Mouse (Mus musculus) gastrocnemius, adult 18-20 months (tissue): ENCODE data around the gene Slc34a3. TPM values are rescaled to one million over a fixed set of nuclear protein-coding genes. Genes with fewer than 3 reads are reported as not detected.
"Not testable (repeated sequence)": the region's sequence is repeated elsewhere in the genome, so short reads cannot be mapped to it uniquely, and the experiment has no call there.

Experiments used
- DNase-seq: peaks from one replicate; pipeline ENCODE4 v3.0.0; 2021; ENCODE audit warnings: low spot score
- long read RNA-seq, 2 experiments: library from polyadenylated mRNA; stranded (forward); transcript quantifications; one replicate each; pipeline ENCODE4 v2.0.0; 2021
- total RNA-seq, 2 experiments: library from RNA; stranded (reverse); gene quantifications; 2 replicates each; pipeline ENCODE4 v1.2.3; 2021

The Slc34a3 gene
- total RNA-seq: not detected
- long read RNA-seq, experiment 1: 0 reads
- long read RNA-seq, experiment 2: 0 reads

DNA sequence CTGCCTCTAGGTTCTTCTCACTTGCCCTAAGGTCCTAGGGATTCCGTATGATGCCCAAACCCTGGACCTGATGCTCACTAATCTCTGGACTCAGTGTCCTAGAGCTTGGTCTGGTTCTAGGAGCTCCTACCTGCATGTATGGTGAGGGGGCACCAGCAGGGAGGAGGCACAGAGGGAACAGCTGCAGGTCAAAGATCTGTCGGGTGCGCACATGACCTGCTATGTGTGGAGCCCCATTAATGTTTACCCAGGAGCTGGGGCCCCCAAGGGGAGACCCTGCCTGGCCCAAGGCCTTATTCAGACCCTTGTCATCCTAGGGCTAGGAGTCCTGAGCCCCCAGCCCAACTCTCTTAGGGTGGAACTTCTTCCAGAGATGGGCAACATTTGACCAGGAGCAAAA is at the start of gene Slc34a3:
Gene Slc34a3, minus strand, starts transcription at position 315 of the 400 bp plus-strand sequence.
- no peak for DNase-seq

DNA sequence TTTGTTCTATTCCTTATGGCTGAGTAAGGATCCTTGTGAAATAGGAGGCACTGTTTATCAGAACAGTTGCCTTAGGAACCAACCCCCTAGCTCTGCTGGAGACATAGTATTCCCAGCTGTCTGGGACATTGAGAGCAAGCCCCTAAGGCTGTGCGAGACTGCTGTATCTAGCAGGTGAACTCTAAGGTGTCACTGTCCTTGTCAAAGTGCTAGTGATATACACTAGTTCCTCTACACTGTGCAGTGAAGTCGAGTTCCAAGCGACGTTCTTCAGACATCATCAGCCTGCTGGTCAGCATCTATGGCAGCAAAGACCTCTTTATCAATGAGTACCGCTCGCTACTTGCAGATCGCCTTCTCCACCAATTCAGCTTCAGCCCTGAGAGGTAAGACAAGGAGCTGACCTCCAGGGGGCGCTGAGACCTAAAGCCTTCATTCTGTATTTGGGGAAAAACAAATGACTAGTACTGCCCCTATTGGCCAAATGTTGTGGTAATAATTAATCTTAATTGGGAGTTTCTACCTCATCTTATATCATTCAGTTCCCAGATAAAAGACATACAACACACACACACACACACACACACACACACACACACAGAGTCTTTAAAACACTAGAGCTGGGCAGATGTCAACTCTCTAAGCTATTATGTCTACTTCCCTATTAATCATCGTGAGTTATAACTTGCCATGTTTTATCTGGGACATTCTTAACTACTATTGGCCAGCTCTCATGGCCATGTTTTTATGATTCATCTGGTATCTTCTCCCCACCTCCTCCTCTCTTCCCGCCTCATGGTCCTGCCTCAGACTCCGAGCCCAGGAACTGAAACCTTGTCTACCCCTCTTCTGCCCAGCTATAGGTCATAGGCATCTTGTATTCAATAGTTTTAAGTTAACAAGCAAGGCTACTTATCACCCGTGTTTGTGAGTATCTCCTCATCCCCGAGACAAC is 45.0 kb upstream of the Slc34a3 start:
- peak; percentile 75 for DNase-seq

DNA sequence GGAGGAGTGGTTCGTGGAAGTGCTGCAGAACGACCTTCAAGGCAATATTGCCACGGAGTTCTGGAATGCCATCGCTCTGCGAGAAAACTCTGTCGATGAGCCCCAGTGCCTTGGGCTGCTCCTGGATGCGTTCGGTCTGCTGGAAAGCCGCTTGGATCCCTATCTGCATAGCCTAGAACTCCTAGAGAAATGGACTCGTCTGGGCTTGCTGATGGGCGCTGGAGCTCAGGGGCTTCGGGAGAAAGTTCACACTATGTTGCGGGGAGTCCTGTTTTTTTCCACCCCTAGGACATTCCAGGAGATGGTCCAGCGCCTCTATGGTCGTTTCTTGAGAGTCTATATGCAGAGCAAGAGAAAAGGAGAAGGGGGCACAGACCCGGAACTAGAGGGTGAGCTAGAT is 38.8 kb upstream of the Slc34a3 start:
- no peak for DNase-seq

DNA sequence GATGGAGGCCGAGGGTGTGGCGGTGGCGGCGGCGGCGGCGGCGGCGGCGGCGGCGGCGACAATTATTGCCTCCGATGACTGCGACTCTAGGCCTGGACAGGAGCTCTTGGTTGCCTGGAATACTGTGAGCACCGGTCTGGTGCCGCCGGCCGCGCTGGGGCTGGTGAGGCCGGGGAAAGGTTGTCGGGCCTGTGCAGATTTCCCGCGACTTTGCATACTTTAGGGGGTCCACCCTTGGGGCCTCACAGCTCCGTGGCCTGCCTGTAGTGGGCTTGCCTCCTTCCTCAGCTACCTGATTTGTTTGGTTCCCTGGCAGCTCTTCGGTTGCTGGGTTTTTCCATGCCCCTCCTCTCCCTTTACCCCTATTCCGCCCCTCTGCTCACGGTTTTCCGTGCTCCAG is 38.4 kb upstream of the Slc34a3 start:
- no peak for DNase-seq

DNA sequence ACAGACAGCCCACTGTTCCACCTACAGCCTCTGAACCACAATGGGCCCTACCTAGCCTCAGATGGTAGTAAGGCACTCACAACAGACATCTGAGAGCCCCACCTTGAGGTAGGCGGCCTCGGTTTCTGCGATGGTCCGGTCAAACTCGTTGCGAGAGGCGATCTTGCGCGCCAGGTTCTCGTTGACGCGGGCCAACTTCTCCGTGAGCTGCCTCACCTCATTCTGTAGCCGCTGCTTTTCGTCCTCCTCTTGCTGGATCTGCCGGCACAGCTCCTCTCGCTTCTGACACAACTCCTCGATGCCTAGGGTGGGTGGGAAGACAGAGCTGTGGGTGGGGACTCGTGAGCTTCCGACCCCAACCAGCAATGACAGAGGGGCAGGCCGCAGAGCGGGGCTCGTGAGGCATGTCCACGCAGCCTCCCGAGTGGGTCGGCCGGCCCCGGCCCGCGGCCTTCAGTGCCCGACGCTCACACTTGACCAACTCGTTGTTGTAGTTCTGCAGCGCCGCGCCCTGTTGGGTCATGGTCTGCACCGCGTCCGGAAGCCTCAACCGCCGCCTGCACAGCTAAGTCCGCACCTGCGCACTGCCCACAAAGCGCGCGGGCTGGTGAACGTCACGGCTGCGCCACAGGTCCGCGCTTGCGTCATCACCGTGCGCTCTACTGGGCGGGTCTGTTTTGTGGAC is 37.8 kb upstream of the Slc34a3 start, which contains the start of the genes Ssna1 and Anapc2:
Gene Ssna1, minus strand, starts transcription at position 612 of the 685 bp plus-strand sequence.
Gene Anapc2, plus strand, starts transcription at position 652 of the 685 bp plus-strand sequence.
- DNase-seq: peak; percentile 97

DNA sequence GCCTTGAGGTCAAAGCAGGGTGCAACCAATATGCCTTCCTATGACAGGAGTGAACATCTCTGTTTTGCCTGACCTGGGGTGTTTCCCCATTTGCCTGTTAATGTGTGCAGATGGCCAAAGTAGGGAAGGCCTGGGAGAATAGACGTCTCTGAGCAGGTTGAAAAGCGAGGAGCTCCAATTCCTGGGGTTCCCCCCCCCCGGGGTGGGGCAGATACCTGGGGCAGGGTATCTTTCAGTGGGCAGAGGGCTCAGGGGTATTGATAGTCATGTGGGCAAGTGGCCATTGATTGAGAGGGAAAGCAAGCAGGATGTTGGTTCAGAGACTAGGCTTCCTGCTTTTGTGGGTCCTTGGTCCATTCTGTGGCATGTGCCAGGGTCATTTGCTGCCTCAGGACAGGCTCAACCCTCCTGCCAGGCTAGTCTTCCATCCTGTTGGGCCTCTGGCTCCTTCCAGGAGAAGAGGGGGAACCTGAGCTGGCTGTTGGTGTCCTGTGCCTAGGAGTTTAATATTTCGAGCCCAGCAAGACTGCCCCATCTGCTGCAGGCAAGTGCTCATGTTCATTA is 33.7 kb upstream of the Slc34a3 start:
- no peak for DNase-seq

DNA sequence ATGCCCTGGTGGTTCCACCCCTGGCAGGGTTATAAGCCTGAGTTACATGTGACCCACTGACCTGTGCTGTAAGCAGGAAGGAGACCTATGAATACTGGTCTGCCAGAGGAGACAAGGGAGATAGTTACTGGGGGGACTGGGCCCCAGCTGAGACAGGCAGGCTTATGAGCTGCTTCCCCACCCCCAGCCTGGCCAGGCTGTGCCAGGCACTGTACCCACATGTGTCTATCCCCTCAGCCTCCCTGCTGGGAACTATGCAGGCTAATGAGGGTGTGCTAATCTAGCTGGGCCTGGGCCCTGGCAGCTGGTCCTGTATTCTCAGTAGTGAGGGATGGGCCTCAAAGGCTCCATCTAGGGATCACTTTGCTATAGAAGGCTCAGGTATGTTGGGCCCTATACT is 33.1 kb upstream of the Slc34a3 start:
- no peak for DNase-seq

DNA sequence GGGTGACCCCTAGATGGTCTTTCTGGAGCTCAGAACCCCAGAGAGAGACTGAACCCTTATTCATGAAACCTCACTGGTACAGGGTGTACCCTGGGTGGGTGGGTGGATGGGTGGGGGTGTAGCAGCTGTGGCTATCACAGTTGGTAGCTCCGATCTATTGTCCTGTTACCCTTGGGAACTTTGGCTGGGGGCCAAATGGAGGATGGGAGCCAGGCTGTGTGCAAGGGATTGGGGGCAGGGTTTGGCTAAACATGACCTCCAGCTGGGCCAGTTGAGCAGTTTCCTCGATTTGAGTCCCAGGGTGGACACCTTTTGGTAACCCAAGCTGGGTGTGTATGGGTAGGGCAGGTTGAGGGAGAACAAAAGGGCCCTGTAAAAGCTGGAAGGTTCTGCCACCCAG is 32.6 kb upstream of the Slc34a3 start:
- no peak for DNase-seq

DNA sequence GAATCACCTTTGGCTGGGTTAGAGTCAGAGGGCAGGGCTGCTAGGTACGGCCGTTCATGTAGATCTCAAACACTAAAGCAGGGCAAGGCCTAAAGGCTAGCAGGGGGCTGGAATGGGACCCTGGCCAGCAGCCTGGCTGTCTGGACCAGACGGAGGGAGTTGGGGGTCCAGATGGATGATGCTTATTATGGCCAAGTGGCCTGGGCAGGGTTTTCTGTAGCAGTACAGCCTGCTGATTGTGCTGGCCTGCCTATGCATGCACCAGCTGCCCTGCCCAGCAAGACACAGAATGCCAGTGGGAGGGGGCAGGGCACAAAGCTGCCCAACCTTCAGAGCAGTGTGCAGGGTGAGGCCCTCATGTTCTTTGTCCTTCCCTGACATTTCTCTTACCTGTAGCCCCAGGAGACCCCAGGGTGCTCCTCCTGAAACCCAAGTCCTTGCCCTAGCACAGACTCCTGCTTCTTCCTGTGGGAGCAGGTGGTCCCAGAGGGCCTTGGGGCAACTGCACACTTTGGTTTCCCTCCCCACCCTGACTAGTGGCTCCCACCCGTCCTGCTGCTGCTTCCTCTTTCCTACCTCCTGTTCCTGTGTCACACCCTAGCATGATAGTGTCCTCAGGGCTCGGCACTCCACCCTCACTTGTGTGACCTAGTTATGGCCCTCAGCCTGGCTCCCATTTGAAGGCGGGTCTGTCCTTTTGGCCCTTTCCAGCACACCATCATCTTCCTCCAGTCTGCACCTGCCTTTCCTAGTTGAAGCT is 31.9 kb upstream of the Slc34a3 start:
- no peak for DNase-seq

DNA sequence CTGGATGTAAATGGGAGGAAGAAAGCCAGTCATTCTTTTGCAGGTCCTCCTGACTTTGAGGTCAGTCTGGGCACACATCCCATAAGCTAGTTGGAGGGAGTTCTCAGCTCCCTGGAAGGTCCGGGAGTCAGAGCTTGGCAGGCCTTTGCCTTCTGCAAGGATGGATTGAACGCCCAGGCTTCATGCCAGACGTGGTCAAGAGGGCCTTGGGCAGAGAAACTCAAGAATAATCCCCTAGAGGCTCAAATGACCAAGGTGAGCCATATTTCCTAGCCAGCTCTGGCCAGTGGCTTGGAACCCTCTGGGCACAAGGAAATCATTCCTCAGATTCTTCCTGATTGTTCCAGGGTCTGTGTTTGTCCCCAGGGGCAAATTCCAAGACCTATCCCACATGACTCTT is 30.7 kb upstream of the Slc34a3 start:
- DNase-seq: no peak

DNA sequence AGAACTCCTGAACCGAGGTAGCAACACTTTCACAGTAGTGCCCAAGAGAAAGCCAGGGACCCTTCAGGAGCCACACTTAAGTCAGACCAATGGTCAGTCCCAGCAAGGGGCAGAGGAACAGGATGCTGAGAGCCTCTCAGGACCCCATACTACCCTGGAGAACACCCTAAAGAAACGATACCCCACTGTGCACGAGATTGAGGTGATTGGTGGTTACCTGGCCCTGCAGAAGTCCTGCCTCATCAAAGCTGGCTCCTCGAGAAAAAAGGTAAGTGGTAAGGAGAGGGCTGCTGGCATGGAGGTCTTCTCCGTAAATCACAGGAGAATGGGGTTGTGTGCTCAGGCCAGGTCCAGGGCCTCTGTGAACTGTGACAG is 30.1 kb upstream of the Slc34a3 start:
- no peak for DNase-seq

DNA sequence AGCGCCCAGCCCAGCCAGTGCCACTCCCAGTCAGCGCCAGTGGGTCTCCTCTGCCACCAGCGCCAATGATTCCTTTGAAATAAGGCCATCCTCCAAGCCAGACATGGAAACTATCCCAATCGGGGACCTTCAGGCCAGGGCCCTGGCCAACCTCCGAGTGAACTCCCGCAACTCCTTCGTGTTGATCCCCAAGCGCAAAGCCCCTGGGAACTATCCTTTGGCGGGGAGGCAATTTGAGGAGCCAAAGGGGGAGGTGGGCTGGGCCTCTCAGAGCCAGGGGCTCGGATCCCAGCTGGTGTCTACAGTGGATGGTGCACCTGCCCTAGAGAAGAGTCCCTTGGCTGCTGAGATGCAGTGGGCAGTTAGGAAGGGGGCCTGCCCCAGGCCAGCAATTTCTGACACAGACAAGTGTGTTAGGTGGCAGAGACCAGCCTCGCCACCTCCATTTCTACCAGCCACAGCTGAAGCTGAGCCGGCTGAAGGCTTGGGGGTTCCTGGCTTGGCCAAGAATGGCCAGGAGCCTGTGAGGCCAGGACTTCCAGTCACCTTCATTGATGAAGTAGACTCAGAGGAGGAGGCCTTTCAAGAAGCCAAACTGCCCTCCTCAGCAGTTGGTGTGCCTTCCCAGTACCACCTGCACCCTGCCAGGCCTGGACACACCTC is 29.6 kb upstream of the Slc34a3 start:
- DNase-seq: no peak

DNA sequence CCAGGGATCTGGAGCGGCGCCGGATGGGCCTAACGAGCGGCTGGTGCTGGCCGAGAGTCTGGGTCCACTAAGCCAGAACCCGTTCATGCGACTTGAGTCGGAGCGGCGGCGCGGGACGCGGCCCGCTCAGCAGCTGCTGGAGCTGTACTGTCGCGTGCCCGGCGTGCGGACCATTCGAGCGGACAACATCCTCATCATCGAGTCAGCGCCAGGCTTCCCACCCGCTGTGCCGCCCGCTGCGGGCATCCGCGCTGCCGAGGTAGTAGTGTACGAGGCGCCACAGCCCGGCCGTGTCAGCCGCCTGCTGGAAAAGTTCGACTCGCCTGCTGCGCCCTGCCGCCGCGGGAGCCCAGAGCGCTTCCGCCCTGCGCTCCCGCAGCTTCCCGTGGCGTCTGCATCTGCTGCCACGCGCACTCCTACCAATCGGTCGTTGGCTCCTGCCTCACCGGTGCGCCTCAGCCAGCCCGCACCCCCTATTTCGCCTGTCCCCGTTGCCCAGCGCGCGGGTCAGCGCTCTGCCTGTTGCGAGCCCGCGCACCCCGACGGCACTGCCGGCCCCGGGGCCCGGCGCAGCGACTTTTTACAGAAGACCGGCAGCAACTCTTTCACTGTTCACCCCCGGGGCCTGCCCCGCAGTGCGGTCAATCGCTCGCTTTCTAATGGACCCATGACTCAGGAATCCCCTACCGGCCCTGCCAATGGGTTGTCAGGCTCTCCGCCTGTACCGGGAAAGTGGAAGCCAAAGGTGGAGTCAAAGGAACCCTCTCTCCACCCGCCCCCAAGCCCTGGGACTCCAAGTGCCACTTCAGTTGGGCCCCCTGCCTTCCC is 28.8 kb upstream of the Slc34a3 start:
- no peak for DNase-seq

DNA sequence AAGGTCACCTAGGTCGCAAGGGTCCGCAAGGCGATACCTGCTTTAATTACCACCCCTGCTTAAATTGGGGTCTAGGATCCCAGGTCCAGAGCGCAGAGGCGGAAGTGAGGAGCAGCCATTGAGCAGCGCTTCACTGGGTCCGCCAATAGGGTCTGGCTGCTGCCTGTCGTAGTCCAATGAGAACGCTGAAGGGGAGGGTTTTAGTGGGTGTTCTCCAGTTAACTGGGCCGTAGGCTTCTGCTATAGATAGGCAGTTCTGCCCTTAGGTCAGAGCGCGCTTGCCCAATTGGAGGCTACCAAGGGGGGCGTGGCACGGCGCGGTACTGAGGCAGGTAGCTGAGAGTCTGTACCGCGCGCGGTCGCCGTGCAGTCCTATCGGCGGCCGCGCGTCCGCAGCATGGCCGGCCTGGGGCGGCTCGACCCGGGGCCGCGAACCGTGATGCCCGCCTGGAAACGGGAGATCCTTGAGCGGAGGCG is 28.2 kb upstream of the Slc34a3 start, which contains the start of gene Tprn:
Gene Tprn, plus strand, starts transcription at position 328 of the 477 bp plus-strand sequence.
- DNase-seq: peak; percentile 97

DNA sequence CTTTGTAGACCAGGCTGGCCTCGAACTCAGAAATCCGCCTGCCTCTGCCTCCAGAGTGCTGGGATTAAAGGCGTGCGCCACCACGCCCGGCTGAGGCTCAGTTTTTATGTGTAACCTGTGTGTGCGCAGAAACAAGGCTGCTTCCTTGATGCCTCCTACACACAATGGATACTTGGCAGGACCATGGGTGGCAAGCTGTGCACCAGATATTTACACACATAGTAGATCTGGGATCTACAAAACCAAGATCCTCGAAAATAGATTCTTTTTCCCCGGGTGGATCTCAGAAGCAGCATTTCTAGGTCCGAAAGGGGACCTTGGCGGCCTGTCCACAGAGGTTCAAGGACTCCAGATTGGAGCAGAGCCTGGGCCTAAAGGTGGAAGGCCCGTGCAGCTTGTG is 27.7 kb upstream of the Slc34a3 start:
- DNase-seq: no peak

DNA sequence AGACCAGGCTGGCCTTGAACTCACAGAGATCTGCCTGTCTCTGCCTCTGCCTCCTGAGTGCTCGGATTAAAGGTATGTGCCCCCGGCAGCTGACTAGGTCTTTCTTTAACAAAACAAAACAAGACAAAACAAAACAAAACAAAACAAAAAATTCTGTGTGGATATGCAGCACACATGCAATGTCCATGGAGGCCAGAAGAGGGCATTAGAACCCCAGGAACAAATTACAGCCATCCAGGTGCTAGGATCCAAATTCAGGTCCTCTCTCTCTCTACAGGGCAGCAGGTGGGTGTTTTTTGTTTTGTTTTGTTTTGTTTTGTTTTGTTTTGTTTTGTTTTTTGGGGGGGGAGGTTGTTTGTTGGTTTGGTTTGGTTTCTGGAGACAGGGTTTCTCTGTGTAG is 24.7 kb upstream of the Slc34a3 start:
- DNase-seq: no peak

DNA sequence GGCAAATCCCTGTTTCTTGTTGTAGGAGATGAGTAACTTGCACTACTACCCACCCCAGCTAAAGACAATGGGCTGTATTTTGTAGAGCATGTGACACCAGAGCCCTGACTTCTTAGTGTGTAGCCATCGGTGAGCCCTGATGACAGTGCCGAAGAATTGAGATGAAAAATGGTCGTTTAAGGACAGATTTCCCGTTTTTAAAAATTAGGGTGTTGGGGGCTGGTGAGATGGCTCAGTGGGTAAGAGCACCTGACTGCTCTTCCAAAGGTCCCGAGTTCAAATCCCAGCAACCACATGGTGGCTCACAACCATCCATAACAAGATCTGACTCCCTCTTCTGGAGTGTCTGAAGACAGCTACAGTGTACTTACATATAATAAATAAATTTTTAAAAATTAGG is 23.1 kb upstream of the Slc34a3 start:
- not testable (repeated sequence) for DNase-seq

DNA sequence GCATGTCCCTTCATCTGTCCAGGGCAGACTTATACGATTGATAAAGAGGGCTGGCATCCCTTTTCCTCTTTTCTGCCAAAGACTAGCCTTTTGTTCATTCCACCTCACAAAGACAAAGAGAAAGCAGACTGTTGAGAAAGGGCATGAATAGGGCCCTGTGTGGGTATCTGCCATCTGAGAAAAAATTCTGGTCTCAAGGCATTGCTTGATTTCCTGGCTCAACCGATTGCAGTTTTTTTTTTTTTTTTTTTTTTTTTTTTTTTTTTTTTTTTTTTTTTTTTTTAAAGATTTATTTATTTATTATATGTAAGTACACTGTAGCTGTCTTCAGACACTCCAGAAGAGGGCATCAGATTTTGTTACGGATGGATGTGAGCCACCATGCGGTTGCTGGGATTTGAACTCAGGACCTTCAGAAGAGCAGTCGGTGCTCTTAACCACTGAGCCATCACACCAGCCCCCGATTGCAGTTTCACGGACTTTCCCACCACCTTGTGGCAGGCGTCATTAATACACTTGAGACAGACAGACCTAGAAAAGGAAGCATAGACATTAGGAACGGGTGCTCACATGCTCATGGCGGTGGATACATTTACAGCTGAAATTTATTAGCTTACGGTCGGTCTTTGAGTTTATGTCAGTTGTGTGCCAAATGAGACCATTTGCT is 22.4 kb upstream of the Slc34a3 start:
- not testable (repeated sequence) for DNase-seq

DNA sequence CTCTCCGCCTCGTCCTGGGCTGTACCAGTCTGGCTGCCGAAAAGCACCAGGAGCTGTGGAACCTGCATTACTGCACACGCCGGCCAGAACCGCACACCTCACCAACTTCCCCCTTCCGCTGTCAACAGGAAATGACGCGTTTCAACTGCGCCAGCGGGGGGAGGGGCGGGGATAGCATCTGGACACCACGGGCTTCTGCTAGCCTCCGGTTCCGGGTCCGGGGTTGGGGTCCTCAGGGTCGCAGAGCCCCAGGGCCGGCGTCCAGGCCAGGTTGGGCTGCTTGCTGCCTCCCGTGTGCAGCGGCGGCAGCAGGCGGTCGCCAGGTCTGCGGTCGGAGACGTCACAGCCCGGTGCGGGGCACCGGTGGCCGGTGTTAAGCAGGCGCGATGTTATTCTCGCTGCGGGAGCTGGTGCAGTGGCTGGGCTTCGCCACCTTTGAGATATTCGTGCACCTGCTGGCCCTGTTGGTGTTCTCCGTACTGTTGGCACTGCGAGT is 21.2 kb upstream of the Slc34a3 start, which contains the start of gene Tmem203:
Gene Tmem203, plus strand, starts transcription at position 156 of the 496 bp plus-strand sequence.
- DNase-seq: peak; percentile 85
